Mouse (Mus musculus): Measurements from ENCODE around the gene Pcdh15.

Pcdh15 gene

GRCm38 (mm10) chr10:73379001-73379400 lies 279.9 kb downstream of the Pcdh15 start:
- DNase-seq (ENCODE audit: low spot score): no peak

GRCm38 (mm10) chr10:73384003-73384402 lies 284.9 kb downstream of the Pcdh15 start:
- no peak for DNase-seq (ENCODE audit: low spot score)

- DNase-seq (ENCODE audit: low spot score): peak; percentile 33
Measured at GRCm38 (mm10) chr10:73400426-73400825, 301.3 kb downstream of the Pcdh15 start.

GRCm38 (mm10) chr10:73425408-73425807 lies 326.3 kb downstream of the Pcdh15 start:
- DNase-seq (ENCODE audit: low spot score): no peak

- no peak for DNase-seq (ENCODE audit: low spot score)
Measured at GRCm38 (mm10) chr10:73431345-73431744, 332.2 kb downstream of the Pcdh15 start.

- DNase-seq (ENCODE audit: low spot score): peak; percentile 22
Measured at GRCm38 (mm10) chr10:73484082-73484481, 384.9 kb downstream of the Pcdh15 start.

GRCm38 (mm10) chr10:73491654-73492053 lies 392.5 kb downstream of the Pcdh15 start:
- DNase-seq (ENCODE audit: low spot score): no peak

GRCm38 (mm10) chr10:73514846-73515245 lies 415.7 kb downstream of the Pcdh15 start:
- no peak for DNase-seq (ENCODE audit: low spot score)

- DNase-seq (ENCODE audit: low spot score): no peak
Measured at GRCm38 (mm10) chr10:73515742-73516141, 416.6 kb downstream of the Pcdh15 start.

GRCm38 (mm10) chr10:73519438-73519837 lies 420.3 kb downstream of the Pcdh15 start:
- peak; percentile 20 for DNase-seq (ENCODE audit: low spot score)

- peak; percentile 13 for DNase-seq (ENCODE audit: low spot score)
Measured at GRCm38 (mm10) chr10:73552831-73553230, 453.7 kb downstream of the Pcdh15 start.

GRCm38 (mm10) chr10:73564216-73564615 lies 465.1 kb downstream of the Pcdh15 start:
- DNase-seq (ENCODE audit: low spot score): peak; percentile 36

GRCm38 (mm10) chr10:73574711-73575297 lies 475.7 kb downstream of the Pcdh15 start:
- DNase-seq (ENCODE audit: low spot score): no peak

- no peak for DNase-seq (ENCODE audit: low spot score)
Measured at GRCm38 (mm10) chr10:73667501-73667900, 568.4 kb downstream of the Pcdh15 start.

GRCm38 (mm10) chr10:73700519-73701286 lies 601.6 kb downstream of the Pcdh15 start:
- no peak for DNase-seq (ENCODE audit: low spot score)

- DNase-seq (ENCODE audit: low spot score): no peak
Measured at GRCm38 (mm10) chr10:73725566-73726240, 626.6 kb downstream of the Pcdh15 start.

- no peak for DNase-seq (ENCODE audit: low spot score)
Measured at GRCm38 (mm10) chr10:73733246-73733645, 634.1 kb downstream of the Pcdh15 start.

- no peak for DNase-seq (ENCODE audit: low spot score)
Measured at GRCm38 (mm10) chr10:73749021-73749420, 649.9 kb downstream of the Pcdh15 start.

- no peak for DNase-seq (ENCODE audit: low spot score)
Measured at GRCm38 (mm10) chr10:73753876-73754275, 654.7 kb downstream of the Pcdh15 start.

- DNase-seq (ENCODE audit: low spot score): no peak
Measured at GRCm38 (mm10) chr10:73782945-73783344, 683.8 kb downstream of the Pcdh15 start.

GRCm38 (mm10) chr10:73788163-73788562 lies 689.0 kb downstream of the Pcdh15 start:
- peak; percentile 10 for DNase-seq (ENCODE audit: low spot score)

- DNase-seq (ENCODE audit: low spot score): no peak
Measured at GRCm38 (mm10) chr10:73805069-73805468, 705.9 kb downstream of the Pcdh15 start.

GRCm38 (mm10) chr10:73812311-73812710 lies 713.2 kb downstream of the Pcdh15 start:
- DNase-seq (ENCODE audit: low spot score): no peak

Data from embryo, embryonic 10.5 days (tissue).